Mouse (Mus musculus) layer of hippocampus, adult 8-10 months (tissue): Measurements from ENCODE around the gene Ubr2. TPM values are rescaled to one million over a fixed set of nuclear protein-coding genes. Genes with fewer than 3 reads are reported as not detected.

Experiments
- DNase-seq, 2 experiments: peaks; one replicate each; pipeline ENCODE4 v3.0.0; 2022; ENCODE audit warnings: low spot score in 2 of 2
- total RNA-seq, 4 experiments: library from RNA; stranded (reverse); gene quantifications; 2 replicates each; pipeline ENCODE4 v1.2.4; 2022

Gene Ubr2
- total RNA-seq, 4 experiments from 2014 or later, result 54.3 to 73.3 (median 66.3) TPM

DNA sequence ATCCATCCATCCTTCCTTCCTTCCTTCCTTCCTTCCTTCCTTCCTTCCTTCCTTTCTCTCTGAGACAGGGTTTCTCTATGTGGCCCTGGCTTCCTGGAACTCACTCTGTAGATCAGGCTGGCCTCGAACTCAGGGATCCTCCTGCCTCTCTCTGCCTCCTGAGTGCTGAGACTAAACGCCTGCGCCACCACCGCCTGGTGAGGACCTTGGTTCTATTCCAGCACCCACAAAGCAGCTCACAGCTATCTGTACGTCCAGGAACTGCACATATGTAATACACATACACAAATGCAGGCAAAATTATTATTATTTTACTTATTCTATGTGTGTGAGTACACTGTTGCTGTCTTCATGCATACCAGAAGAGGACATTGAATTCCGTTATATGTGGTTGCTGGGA is 125.6 kb downstream of the Ubr2 start:
- no peak for DNase-seq

GRCm38 (mm10) chr17:46883107-46883506 is 127.2 kb downstream of the Ubr2 start:
- no peak for DNase-seq

- DNase-seq, result no peak
Observed at GRCm38 (mm10) chr17:46881728-46882127, 128.6 kb downstream of the Ubr2 start.

DNA sequence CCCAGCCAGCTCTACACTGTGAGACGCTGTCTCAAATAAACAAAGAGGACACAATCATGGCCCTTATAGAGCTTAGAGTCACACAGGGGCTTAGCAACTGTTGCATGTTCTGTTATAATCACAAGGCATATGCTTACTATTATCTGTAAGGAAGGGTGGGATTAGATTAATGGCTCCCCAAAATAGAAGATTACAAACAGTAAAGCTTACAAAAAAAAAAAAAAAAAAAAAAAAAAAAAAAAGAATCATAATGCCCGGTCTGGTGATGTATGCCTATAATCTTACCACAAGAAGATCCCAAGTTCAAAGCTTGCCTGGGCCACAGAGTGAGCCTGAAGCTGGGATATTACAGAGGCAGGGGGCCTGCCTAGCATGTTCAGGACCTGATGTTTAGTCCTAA is 130.0 kb downstream of the Ubr2 start:
- DNase-seq, result no peak

DNA sequence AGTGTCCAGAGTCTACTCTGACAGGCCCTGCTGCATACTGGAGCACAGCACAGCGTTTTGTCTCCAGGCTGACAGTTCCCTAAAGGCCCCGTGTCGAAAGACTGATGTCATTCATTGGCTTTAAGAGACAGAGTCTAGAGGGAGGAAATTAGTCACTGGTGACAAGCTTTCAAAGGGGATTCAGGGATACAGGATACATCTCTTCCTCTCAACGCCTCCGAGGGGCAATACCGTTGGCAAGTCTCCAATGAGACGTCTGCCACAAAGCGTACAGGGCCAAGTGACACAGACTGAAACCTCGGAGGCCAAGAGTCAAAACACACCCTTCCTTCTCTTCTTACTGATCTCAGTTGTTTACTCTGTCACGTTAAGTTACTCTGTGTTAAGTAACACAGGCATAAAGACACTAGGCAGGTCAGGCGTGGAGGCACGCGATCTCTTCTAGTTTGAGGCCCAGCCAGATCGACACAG is 130.5 kb downstream of the Ubr2 start:
- no peak for DNase-seq

Other genes starting within 250 kb of the Ubr2 start
- gene Ptcra, start 246.8 kb downstream of the Ubr2 start, total RNA-seq, result under 1 TPM in 2 of 4 experiments, not detected in 2; 0.29 to 0.49 TPM
- 1 to 10 TPM; 7.3 to 9.2 (median 8.7) TPM for gene 2310039H08Rik, start 237.9 kb downstream of the Ubr2 start, total RNA-seq
- 10 to 100 TPM; 40.2 to 47.5 (median 45.0) TPM for gene Rpl7l1, start 227.9 kb downstream of the Ubr2 start, total RNA-seq
- 10 to 100 TPM; 51.9 to 67.7 (median 61.2) TPM for gene Bicral, start 152.1 kb downstream of the Ubr2 start, total RNA-seq
- gene Tbcc, start 119.9 kb downstream of the Ubr2 start, total RNA-seq, result 10 to 100 TPM; 24.8 to 38.5 (median 33.2) TPM
- gene Prph2, start 100.1 kb downstream of the Ubr2 start, total RNA-seq, result not detected